Mouse (Mus musculus) layer of hippocampus, adult 11-12 months (tissue): ENCODE results near the gene Timm23.
A peak's percentile ranks its signal among the peaks of the same experiment; 100 is the strongest.
"Not testable (repeated sequence)": the region's sequence is repeated elsewhere in the genome, so short reads cannot be mapped to it uniquely, and the experiment has no call there.

ENCODE experiments used
- DNase-seq: peaks from one replicate; pipeline ENCODE4 v3.0.0; 2022; ENCODE audit warnings: low spot score

The Timm23 gene

DNA sequence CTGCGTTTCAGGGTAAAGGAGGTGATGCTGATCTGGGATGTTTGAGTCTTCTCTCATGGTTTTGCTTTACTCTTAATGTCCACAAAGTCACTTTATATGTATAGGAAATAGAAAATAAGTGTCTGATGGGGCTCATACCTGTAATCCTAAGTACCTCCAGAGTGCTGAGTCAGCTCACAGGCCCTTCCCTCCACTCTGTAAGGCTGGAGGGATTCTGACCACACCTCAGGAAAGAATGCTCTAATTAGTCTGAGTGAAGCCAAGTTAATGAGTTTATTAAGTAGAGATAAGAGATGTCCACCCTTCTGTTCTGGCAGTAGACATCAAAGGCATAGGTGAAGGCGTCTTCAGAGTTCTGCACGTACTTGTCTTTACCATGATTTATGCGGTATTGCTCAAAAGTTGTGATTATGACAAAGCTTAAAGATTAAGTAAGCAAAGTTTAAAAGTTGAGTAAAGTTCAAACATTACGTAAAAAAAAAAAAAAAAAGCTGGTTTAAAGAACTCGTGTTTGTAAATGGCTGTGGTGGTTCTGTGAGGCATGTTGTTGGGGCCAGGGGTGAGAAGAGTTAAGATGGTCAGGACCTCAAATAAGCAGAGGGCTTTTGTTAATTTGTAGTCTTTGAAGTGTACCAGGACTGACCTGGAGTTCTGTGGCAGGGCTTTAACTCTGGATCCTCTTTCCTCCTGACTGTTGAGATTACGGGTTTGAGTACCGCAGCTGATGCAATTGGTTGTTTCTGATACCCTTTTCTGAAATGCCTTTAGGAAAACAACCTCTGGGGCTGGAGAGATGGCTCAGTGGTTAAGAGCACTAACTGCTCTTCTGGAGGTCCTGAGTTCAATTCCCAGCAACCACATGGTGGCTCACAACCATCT, 37.3 kb downstream of the Timm23 start:
- no peak for DNase-seq

DNA sequence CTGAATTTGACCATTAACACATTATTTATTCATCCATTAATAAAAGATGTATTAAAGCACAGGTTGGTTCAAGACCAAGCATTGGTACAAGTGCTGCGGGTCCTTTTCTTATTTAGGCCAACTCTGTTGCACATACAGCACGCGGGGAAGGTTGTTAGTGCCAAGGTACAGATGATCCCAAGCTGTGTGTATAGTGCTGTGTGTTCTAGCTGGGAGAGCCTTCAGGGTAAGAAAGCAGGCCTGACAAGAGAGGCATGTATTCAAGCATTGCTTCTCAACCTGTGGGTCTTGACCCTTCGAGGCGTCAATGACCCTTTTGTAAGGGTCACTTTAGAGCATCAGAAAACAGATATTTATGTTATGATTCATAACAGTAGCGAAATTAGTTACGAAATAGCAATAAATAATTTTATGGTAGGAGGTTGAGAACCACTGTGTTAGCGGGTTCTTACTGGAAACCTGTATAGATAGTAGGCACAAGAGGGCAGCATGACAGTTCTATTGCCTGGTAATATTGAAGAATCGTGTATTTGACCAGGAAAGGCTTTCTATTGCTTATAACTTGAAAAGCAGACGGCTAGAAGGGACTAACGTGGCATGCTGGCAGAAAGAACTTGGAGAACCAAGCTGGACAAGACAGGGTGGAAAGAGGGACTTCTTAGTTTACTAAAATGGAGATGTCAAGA, 38.4 kb downstream of the Timm23 start:
- no peak for DNase-seq

- DNase-seq = no peak
Observed at GRCm38 (mm10) chr14:32162231-32162630, 39.5 kb downstream of the Timm23 start.

- no peak for DNase-seq
Observed at GRCm38 (mm10) chr14:32161090-32161885, 40.4 kb downstream of the Timm23 start.

- DNase-seq = no peak
Observed at GRCm38 (mm10) chr14:32160563-32160962, 41.1 kb downstream of the Timm23 start.

GRCm38 (mm10) chr14:32159690-32160246, 41.9 kb downstream of the Timm23 start, which contains the start of gene Ncoa4:
Gene Ncoa4, plus strand, starts transcription at chr14:32159865.
- peak; percentile 99 for DNase-seq

- no peak for DNase-seq
Observed at GRCm38 (mm10) chr14:32159150-32159670, 42.5 kb downstream of the Timm23 start.

GRCm38 (mm10) chr14:32154758-32155157, 46.9 kb downstream of the Timm23 start:
- no peak for DNase-seq

- no peak for DNase-seq
Observed at GRCm38 (mm10) chr14:32153156-32153555, 48.5 kb downstream of the Timm23 start.

DNA sequence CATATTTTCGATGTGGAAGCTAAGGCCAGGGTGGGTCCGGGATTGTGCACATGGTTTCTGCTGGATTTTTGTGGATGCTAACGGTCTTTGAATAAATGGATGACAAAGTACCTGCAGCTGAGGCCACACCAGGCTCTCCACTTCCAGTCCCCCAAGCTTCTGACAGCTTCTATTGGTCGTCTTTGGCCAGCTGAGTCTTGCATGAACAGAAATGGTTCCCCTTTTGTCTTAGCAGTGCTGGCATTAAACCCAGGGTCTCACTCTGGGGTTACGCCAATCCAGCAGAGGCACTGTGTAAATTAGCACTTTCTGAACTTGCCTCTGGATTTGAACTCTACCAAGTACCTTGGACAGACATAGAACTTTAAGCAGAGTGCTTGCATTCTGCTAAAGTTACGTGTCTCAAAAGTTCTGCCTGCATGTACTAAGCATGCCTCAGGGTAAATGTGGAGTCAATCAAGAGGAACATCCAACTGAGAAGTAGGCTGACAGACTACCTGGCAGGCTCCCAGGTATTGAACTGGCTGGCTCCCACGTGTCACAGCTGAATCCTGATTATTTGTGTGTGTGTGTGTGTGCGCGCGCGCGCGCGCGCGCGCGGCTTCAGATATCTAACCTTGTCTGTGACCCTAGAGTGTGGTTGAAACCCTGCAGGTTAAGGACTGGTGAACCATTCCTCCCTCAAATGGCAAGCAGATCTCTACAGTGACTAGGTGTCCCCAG, 49.3 kb downstream of the Timm23 start:
- no peak for DNase-seq

- DNase-seq = no peak
Observed at GRCm38 (mm10) chr14:32150872-32151271, 50.8 kb downstream of the Timm23 start.

GRCm38 (mm10) chr14:32146578-32146977, 55.1 kb downstream of the Timm23 start:
- DNase-seq = no peak

- no peak for DNase-seq
Observed at GRCm38 (mm10) chr14:32145809-32146511, 55.7 kb downstream of the Timm23 start.

- no peak for DNase-seq
Observed at GRCm38 (mm10) chr14:32145401-32145800, 56.3 kb downstream of the Timm23 start.

- DNase-seq = no peak
Observed at GRCm38 (mm10) chr14:32144734-32145133, 57.0 kb downstream of the Timm23 start.

GRCm38 (mm10) chr14:32141723-32142122, 60.0 kb downstream of the Timm23 start, which contains the start of gene Msmb:
Gene Msmb, plus strand, starts transcription at chr14:32142023.
- DNase-seq = no peak

DNA sequence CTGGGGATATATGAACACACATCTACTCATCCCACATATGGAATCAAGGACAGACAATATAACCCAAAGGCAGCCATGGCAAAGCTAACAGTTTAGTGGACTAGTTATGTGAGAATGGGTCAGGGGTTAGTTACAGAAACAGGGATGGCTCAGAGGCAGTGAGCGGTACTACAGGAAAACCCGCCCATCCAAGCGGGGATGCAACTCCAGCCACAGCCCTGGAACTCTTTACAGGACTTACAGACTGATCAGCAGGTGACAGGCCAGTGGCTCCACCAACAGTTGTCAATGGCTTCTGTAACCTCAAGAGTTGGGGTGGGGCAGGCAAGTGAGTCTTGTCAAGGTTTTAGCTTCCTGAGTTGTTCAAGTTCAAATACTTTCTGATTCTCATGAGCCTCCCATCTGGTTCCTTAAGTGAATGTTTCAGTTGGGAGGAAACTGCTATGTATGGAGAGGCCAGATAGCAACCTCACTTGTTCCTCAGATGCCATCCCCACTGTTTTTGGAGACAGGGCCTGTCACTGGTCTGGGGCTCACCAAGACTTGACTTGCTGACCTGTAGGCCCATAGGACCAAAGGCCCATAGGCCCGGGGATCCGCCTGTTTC, 61.2 kb downstream of the Timm23 start:
- DNase-seq = no peak

DNA sequence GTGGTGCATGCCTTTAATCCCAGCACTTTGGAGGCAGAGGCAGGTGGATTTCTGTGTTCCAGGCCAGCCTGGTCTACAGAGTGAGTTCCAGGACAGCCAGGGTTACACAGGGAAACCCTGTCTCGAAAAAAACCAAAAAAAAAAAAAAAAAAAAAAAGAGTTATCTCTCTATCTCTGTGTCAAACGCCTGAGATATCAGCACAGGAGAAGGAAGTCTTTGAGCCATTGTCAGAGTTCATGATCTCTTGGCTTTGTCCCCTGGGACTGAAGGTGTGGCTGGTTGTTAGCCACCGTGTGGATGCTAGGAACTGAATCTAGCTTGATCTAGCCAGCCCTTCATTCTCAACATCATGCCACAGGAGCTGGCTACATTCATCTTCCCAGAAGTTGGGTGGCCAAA, 65.2 kb downstream of the Timm23 start:
- DNase-seq = not testable (repeated sequence)

DNA sequence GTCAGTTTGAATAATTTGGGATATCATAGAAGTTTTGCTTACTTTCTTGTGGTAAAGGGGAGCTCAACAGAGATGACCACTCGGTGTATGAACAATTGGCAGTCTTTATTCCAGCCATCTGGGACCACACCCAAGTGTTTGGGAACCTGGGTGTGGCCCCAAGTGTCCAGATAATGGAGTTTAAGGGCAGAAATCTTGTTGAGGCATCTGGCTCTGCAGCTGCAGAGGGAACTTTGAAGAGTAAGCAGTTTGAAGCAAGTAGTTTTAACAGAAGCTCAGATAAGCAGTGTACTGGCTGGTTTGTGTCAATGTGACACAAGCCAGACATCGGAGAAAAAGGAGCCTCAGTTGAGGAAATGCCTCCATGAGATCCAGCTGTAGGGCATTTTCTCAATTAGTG, 67.4 kb downstream of the Timm23 start:
- no peak for DNase-seq

- DNase-seq = no peak
Observed at GRCm38 (mm10) chr14:32131836-32132235, 69.9 kb downstream of the Timm23 start.
